Mouse (Mus musculus) testis, adult 2 months (tissue): ENCODE measurements around the gene Gnpnat1. TPM values are rescaled to one million over a fixed set of nuclear protein-coding genes. Genes with fewer than 3 reads are reported as not detected.

Experiments
- H3K27ac ChIP-seq: fragments of 200-500 bp; 2 replicates; pipeline ENCODE4 v1.5.1; 2012; ENCODE audit warnings: low read depth, low read length; ENCODE audit not compliant: control insufficient read depth, insufficient read depth
- H3K27me3 ChIP-seq: fragments of 200-500 bp; 2 replicates; pipeline ENCODE4 v1.6.1; 2012; ENCODE audit warnings: mild to moderate bottlenecking, low read length, moderate library complexity; ENCODE audit not compliant: control insufficient read depth, insufficient read depth
- H3K36me3 ChIP-seq: fragments of 200-500 bp; 2 replicates; pipeline ENCODE4 v1.6.1; 2012; ENCODE audit warnings: mild to moderate bottlenecking, low read length; ENCODE audit not compliant: control insufficient read depth, insufficient read depth
- H3K4me1 ChIP-seq: fragments of 200-500 bp; 2 replicates; pipeline ENCODE4 v1.6.1; 2012; ENCODE audit warnings: low read length; ENCODE audit not compliant: control insufficient read depth, insufficient read depth
- H3K4me3 ChIP-seq: fragments of 200-500 bp; 2 replicates; pipeline ENCODE4 v1.5.1; 2012; ENCODE audit warnings: low read depth, mild to moderate bottlenecking, low read length, moderate library complexity, mixed read lengths; ENCODE audit not compliant: control insufficient read depth
- CTCF ChIP-seq: fragments of 200-500 bp; IDR thresholded peaks from 2 replicates; pipeline ENCODE4 v1.5.1; 2012; ENCODE audit warnings: low read depth, mild to moderate bottlenecking, inconsistent platforms, low read length, moderate library complexity; ENCODE audit not compliant: control insufficient read depth, insufficient read depth, insufficient replicate concordance
- POLR2A ChIP-seq: fragments of 200-500 bp; IDR thresholded peaks from 2 replicates; pipeline ENCODE4 v1.6.1; 2012; ENCODE audit warnings: low read depth, mild to moderate bottlenecking, inconsistent platforms, low read length, moderate library complexity; ENCODE audit not compliant: control insufficient read depth
- polyA plus RNA-seq: library from polyadenylated mRNA; depleted of rRNA; stranded (reverse); fragments of >200 nt; gene quantifications from 2 replicates; pipeline ENCODE4 v1.2.3, GENCODE M21; 2012

Gene Gnpnat1
- polyA plus RNA-seq, 1 experiment = 3.5 TPM

DNA sequence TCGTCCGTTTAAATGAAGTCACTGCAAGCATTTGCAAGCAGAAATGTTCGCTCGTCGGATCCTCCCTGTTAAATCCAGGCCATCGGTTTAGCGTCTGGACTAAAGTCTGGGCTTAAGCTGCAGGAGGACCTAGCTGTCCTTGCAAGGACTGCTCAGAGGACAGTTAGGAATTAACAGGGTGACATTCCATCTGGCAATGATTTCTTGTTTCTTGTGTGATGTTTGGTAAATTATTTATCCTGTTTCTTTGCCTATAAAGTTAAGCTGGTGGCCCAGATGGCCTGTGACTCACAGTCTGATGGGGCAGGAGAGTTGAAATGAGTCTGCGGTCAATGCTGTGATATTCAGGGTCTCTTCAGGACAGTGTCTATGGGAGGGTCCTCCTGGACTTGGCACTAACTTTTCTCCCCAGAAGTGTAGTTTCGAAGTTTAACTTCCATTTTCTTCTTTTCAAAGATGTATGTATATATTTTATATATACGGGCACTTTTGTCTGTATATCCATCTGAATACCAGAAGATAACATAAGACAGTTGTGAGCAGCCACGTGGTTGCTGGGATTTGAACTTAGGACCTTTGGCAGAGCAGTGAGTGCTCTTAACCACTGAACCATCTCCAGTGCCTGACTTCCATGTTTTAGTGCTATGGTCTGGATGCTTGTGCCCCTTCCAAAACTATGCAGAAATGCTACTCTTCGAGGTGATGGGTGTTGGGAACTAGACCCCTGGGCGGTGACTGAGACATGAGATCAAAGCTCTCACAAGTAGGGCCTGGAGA lies 25.5 kb upstream of the Gnpnat1 start:
- H3K27me3 ChIP-seq = no peaks in the 10 kb centered on the region
- H3K4me1 ChIP-seq = no peaks in the 10 kb centered on the region
- no peaks in the 10 kb centered on the region for H3K36me3 ChIP-seq
- H3K27ac ChIP-seq = no peak overlapping the region
- TF ChIP-seq CTCF (no peak), POLR2A (no peak)
- no peak overlapping the region for H3K4me3 ChIP-seq

DNA sequence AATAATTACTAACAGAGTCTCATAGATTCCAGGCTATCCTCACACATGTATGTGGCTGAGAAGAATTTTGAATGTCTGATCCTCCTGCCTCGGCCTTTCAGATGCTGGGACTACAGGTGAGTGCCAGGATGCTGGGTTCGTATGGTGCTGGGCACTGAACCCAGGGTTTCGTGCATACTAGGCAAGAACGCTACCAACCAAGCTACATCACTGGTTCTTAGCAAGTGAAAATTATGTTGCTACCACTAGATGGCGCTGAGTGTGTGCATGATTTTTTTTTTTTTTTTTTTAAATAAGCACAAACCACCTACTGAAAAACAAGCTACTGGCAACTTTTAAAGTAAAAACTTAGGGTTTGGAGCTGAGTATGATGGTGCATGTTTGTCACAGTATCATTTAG lies 18.5 kb upstream of the Gnpnat1 start:
- Histone ChIP-seq H3K36me3 (no peaks in the 10 kb centered on the region), H3K4me1 (no peaks in the 10 kb centered on the region), H3K27ac (no peak overlapping the region), H3K4me3 (no peak overlapping the region), H3K27me3 (no peaks in the 10 kb centered on the region)
- TF ChIP-seq POLR2A (no peak), CTCF (peak; percentile 45; the same call in 1 of the 2 replicates)

GRCm38 (mm10) chr14:45422371-45422770 lies 17.7 kb upstream of the Gnpnat1 start:
- Histone ChIP-seq H3K27me3 (no peaks in the 10 kb centered on the region), H3K36me3 (no peaks in the 10 kb centered on the region), H3K4me1 (no peaks in the 10 kb centered on the region), H3K4me3 (no peak overlapping the region), H3K27ac (no peak overlapping the region)
- TF ChIP-seq POLR2A (no peak), CTCF (no peak)

DNA sequence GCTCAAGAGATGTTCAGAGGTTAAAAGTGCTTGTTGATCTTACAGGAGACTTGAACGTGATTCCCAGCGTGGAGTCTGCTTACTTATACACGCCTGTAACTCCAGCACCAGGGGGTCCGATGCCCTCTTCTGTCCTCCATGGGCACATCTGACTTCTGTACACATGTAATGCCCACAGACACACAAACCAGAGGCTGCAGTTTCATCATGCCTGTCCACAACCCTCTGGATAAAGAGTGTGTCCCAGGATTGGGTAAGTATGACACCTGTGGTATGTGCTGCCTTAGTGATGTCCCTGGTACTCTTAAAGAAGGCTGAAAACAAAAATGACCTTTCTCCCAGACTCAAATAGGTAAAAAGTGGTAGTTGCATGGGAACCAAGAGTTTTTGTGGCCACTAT lies 14.6 kb upstream of the Gnpnat1 start:
- no peak for TF ChIP-seq POLR2A
- TF ChIP-seq CTCF = no peak
- H3K4me3 ChIP-seq = no peak overlapping the region
- no peaks in the 10 kb centered on the region for H3K36me3 ChIP-seq
- H3K27ac ChIP-seq = no peak overlapping the region
- H3K4me1 ChIP-seq = no peaks in the 10 kb centered on the region
- no peaks in the 10 kb centered on the region for H3K27me3 ChIP-seq

DNA sequence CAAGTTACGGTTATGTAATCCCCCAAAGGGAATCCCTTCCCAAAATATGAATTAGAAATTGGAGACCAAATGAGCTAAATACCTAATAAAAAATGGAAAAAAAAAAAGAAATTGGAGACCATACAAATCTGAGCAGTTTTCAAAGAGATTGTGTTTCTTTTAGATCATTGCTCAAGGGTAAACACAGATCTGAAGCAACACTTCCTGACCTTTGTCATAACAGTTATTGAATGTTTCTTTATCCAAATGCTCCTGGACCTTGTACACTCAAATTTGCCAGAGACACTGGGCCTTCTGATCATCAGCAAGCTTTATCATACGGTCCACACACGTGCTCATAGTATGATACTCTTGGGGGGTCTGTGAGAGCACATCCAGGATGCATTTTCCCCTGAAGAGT lies 13.8 kb upstream of the Gnpnat1 start:
- Histone ChIP-seq H3K4me3 (no peak overlapping the region), H3K27ac (no peak overlapping the region), H3K4me1 (no peaks in the 10 kb centered on the region), H3K27me3 (no peaks in the 10 kb centered on the region), H3K36me3 (no peaks in the 10 kb centered on the region)
- TF ChIP-seq CTCF = no peak
- TF ChIP-seq POLR2A = no peak

- H3K4me3 ChIP-seq = no peak overlapping the region
- H3K27ac ChIP-seq = no peak overlapping the region
- H3K36me3 ChIP-seq = no peaks in the 10 kb centered on the region
- no peaks in the 10 kb centered on the region for H3K4me1 ChIP-seq
- H3K27me3 ChIP-seq = no peaks in the 10 kb centered on the region
- TF ChIP-seq CTCF (no peak), POLR2A (no peak)
Measured at GRCm38 (mm10) chr14:45416265-45416664, 11.6 kb upstream of the Gnpnat1 start.

GRCm38 (mm10) chr14:45403651-45404050 lies 1.1 kb downstream of the Gnpnat1 start:
- no peak overlapping the region for H3K4me3 ChIP-seq
- H3K36me3 ChIP-seq = no peaks in the 10 kb centered on the region
- no peaks in the 10 kb centered on the region for H3K4me1 ChIP-seq
- H3K27me3 ChIP-seq = no peaks in the 10 kb centered on the region
- TF ChIP-seq POLR2A (no peak), CTCF (no peak)
- no peak overlapping the region for H3K27ac ChIP-seq

DNA sequence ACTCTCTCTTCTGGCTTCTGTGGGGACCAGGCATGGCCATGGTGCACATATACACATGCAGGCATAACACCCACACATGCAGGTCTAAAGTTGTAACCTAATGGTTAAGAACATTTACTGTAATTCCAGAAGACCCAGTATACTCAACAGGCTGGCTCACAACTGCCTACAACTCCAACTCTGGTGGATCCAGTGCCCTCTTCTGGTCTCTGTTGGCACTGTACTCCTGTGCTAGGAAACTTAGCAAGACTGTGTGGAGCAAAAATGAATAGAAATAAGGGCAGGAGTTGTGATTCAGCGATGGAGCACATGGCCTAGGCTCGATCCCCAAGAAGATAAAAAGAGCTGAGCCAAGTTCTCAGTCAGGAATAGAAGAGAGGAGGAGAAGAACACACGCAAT lies 4.9 kb downstream of the Gnpnat1 start:
- Histone ChIP-seq H3K4me1 (no peaks in the 10 kb centered on the region), H3K27me3 (no peaks in the 10 kb centered on the region), H3K4me3 (no peak overlapping the region), H3K27ac (no peak overlapping the region), H3K36me3 (no peaks in the 10 kb centered on the region)
- TF ChIP-seq POLR2A = no peak
- no peak for TF ChIP-seq CTCF
